Mouse (Mus musculus) intestine, embryonic 14.5 days (tissue): ENCODE data around the gene Psma4. TPM values are rescaled to one million over a fixed set of nuclear protein-coding genes. Genes with fewer than 3 reads are reported as not detected.
A peak's percentile ranks its signal among the peaks of the same experiment; 100 is the strongest.
"Not testable (repeated sequence)": the region's sequence is repeated elsewhere in the genome, so short reads cannot be mapped to it uniquely, and the experiment has no call there.

Source experiments
- ATAC-seq: fragments of 200-750 bp; cut with Nextera tagmentation; replicated peaks from 2 replicates; pipeline ENCODE4 v1.8.0; 2017; ENCODE audit warnings: low read depth, moderate number of reproducible peaks, moderate TSS enrichment, moderate library complexity; ENCODE audit not compliant: low FRiP score, low TSS enrichment
- DNase-seq: peaks from one replicate; pipeline ENCODE4 v3.0.0-alpha.2; 2018; ENCODE audit warnings: low spot score
- H3K27ac ChIP-seq: fragments of 300-500 bp; sonication (generic); 2 replicates; pipeline ENCODE4 v1.5.1; 2014; ENCODE audit warnings: low read depth, mild to moderate bottlenecking, control low read depth
- H3K27me3 ChIP-seq: fragments of 300-500 bp; sonication (generic); replicated peaks from 2 replicates; pipeline ENCODE4 v1.6.1; 2014; ENCODE audit warnings: low read length, control low read depth; ENCODE audit not compliant: control insufficient read depth, insufficient read depth
- H3K36me3 ChIP-seq: fragments of 300-500 bp; sonication (generic); 2 replicates; pipeline ENCODE4 v1.6.1; 2014; ENCODE audit warnings: low read length, control low read depth; ENCODE audit not compliant: control insufficient read depth, insufficient read depth
- H3K4me1 ChIP-seq: fragments of 300-500 bp; sonication (generic); replicated peaks from 2 replicates; pipeline ENCODE4 v1.6.1; 2014; ENCODE audit warnings: low read length, control low read depth, mixed read lengths; ENCODE audit not compliant: control insufficient read depth, insufficient read depth
- H3K4me2 ChIP-seq: fragments of 300-500 bp; sonication (generic); 2 replicates; pipeline ENCODE4 v1.6.1; 2014; ENCODE audit warnings: low read length
- H3K4me3 ChIP-seq: fragments of 300-500 bp; sonication (generic); 2 replicates; pipeline ENCODE4 v1.5.1; 2014; ENCODE audit warnings: low read depth, low read length, control low read depth, mixed read lengths
- H3K9ac ChIP-seq: fragments of 300-500 bp; sonication (generic); 2 replicates; pipeline ENCODE4 v1.6.1; 2014; ENCODE audit warnings: mild to moderate bottlenecking, low read length
- H3K9me3 ChIP-seq: fragments of 300-500 bp; sonication (generic); 2 replicates; pipeline ENCODE4 v1.6.1; 2016; ENCODE audit warnings: low read length, control low read depth; ENCODE audit not compliant: control insufficient read depth
- WGBS: fragments of 180-500 bp; shearing (Covaris S2); extraction: QIAGEN DNeasy Blood & Tissue Kit; methylation state at CpG from one replicate; pipeline ENCODE4 v1.1.7; 2014; 5-methylcytosine and 5-hydroxymethylcytosine counted together
- polyA plus RNA-seq: library from polyadenylated mRNA; unstranded; fragments of >200 nt; fragmentation: Nextera tagmentation; extraction: Ambion mirVana; gene quantifications from 2 replicates; pipeline ENCODE4 v1.2.1, GENCODE M21; 2014

The Psma4 gene
- polyA plus RNA-seq, 1 experiment from 2014 or later, result 285 TPM

DNA sequence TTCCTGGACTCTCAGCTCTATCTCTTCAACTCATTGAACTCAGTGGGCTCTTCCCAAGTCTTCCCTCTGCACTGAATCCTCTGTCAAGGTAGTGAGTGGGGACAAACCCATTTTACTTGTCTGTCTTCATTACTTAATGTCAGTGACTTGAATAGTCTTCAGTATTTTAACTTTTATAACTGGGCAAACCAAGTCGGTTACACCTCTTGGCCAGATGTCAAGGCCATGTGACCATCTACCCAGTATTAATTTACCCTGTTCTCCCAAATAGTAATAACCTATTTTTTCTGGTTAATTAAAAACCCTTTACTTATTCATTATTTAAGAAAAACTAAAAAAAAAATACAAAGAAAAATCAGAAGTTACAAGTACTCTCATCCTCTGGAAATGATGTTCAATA lies 19.8 kb upstream of the Psma4 start:
- H3K9me3 ChIP-seq, result no peaks in the 10 kb centered on the region
- WGBS, result 95% methylated on average over 1 of the region's 1 CpGs
- H3K36me3 ChIP-seq, result no peaks in the 10 kb centered on the region
- ATAC-seq (no peak), DNase-seq (no peak)
- H3K27ac ChIP-seq, result no peak overlapping the region
- H3K4me3 ChIP-seq, result no peak overlapping the region
- H3K9ac ChIP-seq, result no peak overlapping the region
- no peak overlapping the region for H3K4me2 ChIP-seq
- H3K27me3 ChIP-seq, result no peaks in the 10 kb centered on the region
- H3K4me1 ChIP-seq, result no peaks in the 10 kb centered on the region

DNA sequence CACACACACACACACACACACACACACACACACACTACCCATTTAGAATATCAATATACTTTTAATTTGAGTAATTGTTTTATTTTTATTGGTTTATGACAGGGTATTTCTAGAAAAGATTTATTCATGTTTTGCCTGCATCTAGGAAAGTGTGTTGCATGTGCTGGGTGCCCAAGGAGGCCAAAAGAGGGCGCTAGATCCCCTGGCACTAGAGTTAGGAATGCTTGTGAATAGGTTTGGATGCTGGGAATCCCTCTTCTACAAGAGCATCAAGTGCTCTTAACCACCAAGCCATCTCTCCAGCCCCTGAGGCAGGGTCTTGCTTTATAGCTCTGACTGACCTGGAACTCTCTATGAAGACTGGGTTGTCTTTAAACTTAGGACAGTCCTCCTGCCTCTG lies 18.8 kb upstream of the Psma4 start:
- WGBS, result 0% methylated on average over 1 of the region's 1 CpGs
- H3K4me2 ChIP-seq, result no peak overlapping the region
- H3K4me1 ChIP-seq, result no peaks in the 10 kb centered on the region
- no peak overlapping the region for H3K9ac ChIP-seq
- ATAC-seq, result no peak
- no peak overlapping the region for H3K27ac ChIP-seq
- H3K9me3 ChIP-seq, result no peaks in the 10 kb centered on the region
- DNase-seq, result no peak
- no peaks in the 10 kb centered on the region for H3K27me3 ChIP-seq
- H3K36me3 ChIP-seq, result no peaks in the 10 kb centered on the region
- no peak overlapping the region for H3K4me3 ChIP-seq

DNA sequence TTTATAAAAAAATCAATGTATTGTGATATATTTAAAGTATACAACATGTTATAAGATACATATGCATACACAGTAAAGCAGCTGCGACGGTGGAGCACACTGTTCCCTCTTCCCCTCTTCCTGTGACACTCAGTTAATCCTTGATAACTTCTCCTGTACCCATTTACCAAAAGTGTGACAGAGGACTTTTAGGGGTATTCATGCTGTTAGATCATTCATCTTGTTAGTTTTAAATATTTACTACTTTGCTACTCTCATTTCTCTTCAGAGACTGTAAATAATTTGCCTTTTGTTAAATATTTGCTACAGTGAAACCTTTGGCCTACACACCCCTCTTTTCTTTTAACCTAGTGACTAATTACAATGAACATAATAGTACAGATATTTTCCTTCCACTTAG lies 18.2 kb upstream of the Psma4 start:
- Histone ChIP-seq H3K9me3 (no peaks in the 10 kb centered on the region), H3K4me3 (no peak overlapping the region), H3K4me1 (no peaks in the 10 kb centered on the region), H3K36me3 (no peaks in the 10 kb centered on the region), H3K4me2 (no peak overlapping the region), H3K9ac (no peak overlapping the region), H3K27ac (no peak overlapping the region), H3K27me3 (no peaks in the 10 kb centered on the region)
- no peak for ATAC-seq
- 57% methylated on average over 2 of the region's 2 CpGs for WGBS
- DNase-seq, result no peak

DNA sequence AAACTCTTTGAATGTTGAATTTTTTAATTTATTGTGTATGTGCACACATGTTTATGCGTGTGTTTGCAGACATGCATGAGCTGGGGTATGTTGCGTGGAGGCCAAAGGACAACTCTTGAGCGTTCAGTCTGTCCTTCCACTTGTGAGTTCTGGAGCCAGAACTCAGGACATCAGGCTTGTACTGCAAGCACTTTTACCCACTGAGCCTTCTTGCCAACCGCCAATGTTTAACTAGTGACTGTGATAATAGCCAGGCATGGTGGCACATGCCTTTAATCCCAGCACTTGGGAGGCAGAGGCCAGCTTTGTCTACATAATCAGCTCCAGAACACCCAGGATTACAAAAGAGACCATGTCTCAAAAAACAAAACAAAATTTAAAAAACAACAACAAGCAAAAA lies 8.5 kb upstream of the Psma4 start:
- ATAC-seq (no peak), DNase-seq (no peak)
- no peaks in the 10 kb centered on the region for H3K4me1 ChIP-seq
- no peak overlapping the region for H3K4me2 ChIP-seq
- H3K9ac ChIP-seq, result no peak overlapping the region
- no peaks in the 10 kb centered on the region for H3K27me3 ChIP-seq
- H3K9me3 ChIP-seq, result no peaks in the 10 kb centered on the region
- H3K27ac ChIP-seq, result no peak overlapping the region
- WGBS, result 86% methylated on average over 4 of the region's 4 CpGs
- no peaks in the 10 kb centered on the region for H3K36me3 ChIP-seq
- no peak overlapping the region for H3K4me3 ChIP-seq

DNA sequence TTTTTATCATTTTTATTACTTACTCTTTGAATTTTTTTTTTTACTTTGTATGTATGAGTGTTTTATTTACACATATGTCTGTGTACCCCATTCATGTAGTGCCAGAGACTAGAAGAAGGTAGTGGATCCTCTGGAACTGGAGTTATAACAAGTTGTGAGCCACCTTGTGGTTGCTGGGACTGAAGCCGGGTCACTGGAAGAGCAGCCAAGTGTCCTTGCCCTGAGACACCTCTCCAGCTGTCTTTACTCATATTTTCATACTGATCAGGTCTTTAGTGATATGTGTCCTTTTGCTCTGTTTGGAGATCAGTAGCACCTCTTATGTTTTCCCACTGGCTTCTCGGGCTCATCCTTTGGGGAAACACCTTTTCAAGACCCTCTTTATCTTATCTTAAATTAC lies 6.1 kb upstream of the Psma4 start:
- no peak overlapping the region for H3K4me3 ChIP-seq
- DNase-seq, result no peak
- WGBS, result 71% methylated on average over 2 of the region's 2 CpGs

DNA sequence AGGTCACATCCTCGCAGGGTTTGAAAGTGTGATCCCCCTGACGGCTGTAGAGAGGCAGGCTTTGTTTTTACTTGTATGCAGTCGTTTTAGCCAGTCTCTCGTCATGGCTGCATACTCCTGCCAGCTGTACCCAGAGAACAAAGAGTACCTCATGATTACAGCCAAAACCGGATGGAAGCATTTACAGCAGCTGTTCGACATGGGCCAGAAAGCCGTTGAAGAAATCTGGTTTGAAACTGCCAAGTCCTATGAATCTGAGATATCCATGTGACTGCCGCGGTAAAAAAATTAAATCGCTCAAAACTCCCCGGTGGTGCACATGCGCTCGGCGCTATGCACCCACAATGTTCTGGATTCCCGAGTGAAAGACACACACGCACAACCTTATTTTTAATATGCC lies 4.3 kb upstream of the Psma4 start:
- Histone ChIP-seq H3K4me3 (no peak overlapping the region), H3K4me1 (peaks cover under 1% of the 10 kb centered on the region), H3K27ac (no peak overlapping the region), H3K27me3 (no peaks in the 10 kb centered on the region), H3K36me3 (no peaks in the 10 kb centered on the region), H3K9ac (no peak overlapping the region), H3K9me3 (no peaks in the 10 kb centered on the region), H3K4me2 (no peak overlapping the region)
- no peak for ATAC-seq
- no peak for DNase-seq
- WGBS, result 73% methylated on average over 16 of the region's 16 CpGs

More for the DNA sequence above, 6.1 kb upstream of the Psma4 start:
- Histone ChIP-seq H3K27me3 (no peaks in the 10 kb centered on the region), H3K4me2 (no peak overlapping the region), H3K9ac (no peak overlapping the region), H3K27ac (no peak overlapping the region), H3K4me1 (no peaks in the 10 kb centered on the region), H3K36me3 (no peaks in the 10 kb centered on the region), H3K9me3 (no peaks in the 10 kb centered on the region)
- ATAC-seq, result no peak

DNA sequence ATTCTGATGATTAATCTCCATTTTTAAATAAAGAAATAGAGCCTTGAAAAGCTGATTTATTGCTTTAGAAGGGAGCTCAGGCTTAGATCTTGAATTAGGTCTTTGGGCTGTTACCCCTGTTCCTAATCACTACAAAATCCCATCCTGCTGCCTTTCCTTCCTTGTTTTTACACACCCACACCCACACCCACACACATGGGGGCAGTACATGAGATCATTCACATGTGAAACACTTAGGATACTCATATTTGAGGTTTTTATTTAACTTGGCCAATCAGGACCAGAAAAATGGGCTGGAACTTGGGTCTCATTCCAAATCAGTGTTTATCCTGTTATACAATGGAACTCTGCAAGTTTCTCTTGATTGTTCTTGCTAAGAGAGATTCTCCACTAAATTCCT lies 1.1 kb upstream of the Psma4 start:
- H3K9me3 ChIP-seq, result no peaks in the 10 kb centered on the region
- no peak overlapping the region for H3K9ac ChIP-seq
- H3K4me2 ChIP-seq, result no peak overlapping the region
- H3K4me3 ChIP-seq, result no peak overlapping the region
- H3K27ac ChIP-seq, result no peak overlapping the region
- H3K4me1 ChIP-seq, result peaks cover 12% of the 10 kb centered on the region
- H3K27me3 ChIP-seq, result no peaks in the 10 kb centered on the region
- peaks cover 24% of the 10 kb centered on the region for H3K36me3 ChIP-seq
- ATAC-seq (no peak), DNase-seq (no peak)

DNA sequence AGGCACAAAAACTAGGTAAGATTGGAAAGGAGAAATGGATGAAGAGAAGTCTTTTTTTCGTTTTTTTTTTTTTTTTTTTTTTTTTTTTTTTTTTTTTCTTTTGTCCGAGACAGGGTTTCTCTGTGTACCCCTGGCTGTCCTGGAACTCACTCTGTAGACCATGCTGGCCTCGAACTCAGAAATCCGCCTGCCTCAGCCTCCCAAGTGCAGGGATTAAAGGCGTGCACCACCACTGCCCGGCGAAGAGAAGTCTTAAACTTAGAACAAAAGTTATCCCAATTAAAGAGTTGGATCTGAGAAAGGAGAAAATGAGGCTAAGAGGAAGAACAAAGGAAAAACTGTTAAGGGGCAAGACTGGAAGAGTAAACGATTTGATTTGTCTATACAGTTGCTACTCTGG lies 428 bp upstream of the Psma4 start:
- Histone ChIP-seq H3K9ac (peak overlapping the region; percentile 79), H3K36me3 (peaks cover 31% of the 10 kb centered on the region), H3K4me3 (peak overlapping the region; percentile 83), H3K27ac (peak overlapping the region; percentile 91), H3K4me1 (peaks cover 12% of the 10 kb centered on the region), H3K4me2 (peak overlapping the region; percentile 90)
- not testable (repeated sequence) for H3K27me3 ChIP-seq, H3K9me3 ChIP-seq, DNase-seq
- 50% methylated on average over 8 of the region's 8 CpGs for WGBS
- ATAC-seq, result peak; percentile 16; the same call in 1 of the 2 replicates

DNA sequence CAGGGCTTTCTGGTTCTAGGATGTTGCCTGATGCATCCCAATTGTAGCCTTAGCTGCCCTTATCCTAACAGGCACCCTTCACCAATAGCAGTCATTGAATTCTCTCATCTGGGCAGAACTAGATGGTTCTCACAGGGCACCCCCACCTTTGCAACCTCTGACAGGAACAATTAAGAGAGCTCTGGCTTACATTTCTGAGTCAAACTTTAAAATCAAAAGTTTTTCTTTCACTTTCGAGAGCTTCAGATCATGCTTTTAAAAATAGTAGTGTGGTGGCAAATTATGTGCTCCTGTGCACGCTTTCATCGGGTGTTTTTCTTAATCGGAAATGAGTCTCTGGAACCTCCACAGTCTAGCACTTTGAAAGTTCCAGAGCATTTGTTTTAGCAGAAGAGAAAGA lies 10.5 kb downstream of the Psma4 start:
- no peaks in the 10 kb centered on the region for H3K27me3 ChIP-seq
- no peak overlapping the region for H3K4me3 ChIP-seq
- peaks cover 36% of the 10 kb centered on the region for H3K36me3 ChIP-seq
- WGBS, result 91% methylated on average over 4 of the region's 4 CpGs
- no peak overlapping the region for H3K4me2 ChIP-seq
- H3K4me1 ChIP-seq, result no peaks in the 10 kb centered on the region
- H3K9ac ChIP-seq, result no peak overlapping the region
- H3K27ac ChIP-seq, result no peak overlapping the region
- DNase-seq (no peak), ATAC-seq (no peak)
- H3K9me3 ChIP-seq, result no peaks in the 10 kb centered on the region
